Comparison of ENCODE assay signal across 42 mouse cellular contexts in genomic region chr10:19370146-19370545, GRCm38 (mm10). TPM values are rescaled to one million over a fixed set of nuclear protein-coding genes. Genes with fewer than 3 reads are reported as not detected.
"Had no signal": no experiment of that assay in that cellular context is flagged by ENCODE, and none has a peak within 500 bp of the region (broad histone marks: within the 10 kb centered on the region; RNA-seq: fewer than 3 reads in every experiment).

No protein-coding gene starts in this region.

- H3K27ac ChIP-seq: gastrocnemius, adult 2 months; heart, embryonic 10.5 days; hindbrain, embryonic 13.5 days; hindbrain, embryonic 15.5 days; hindbrain, postnatal 0 days; kidney, embryonic 15.5 days; kidney, postnatal 0 days; limb, embryonic 13.5 days; limb, embryonic 15.5 days; liver, embryonic 13.5 days; liver, embryonic 15.5 days had no signal

- H3K4me3 ChIP-seq: gastrocnemius, adult 2 months; heart, embryonic 10.5 days; heart, embryonic 12.5 days; hindbrain, embryonic 13.5 days; hindbrain, embryonic 15.5 days; kidney, embryonic 15.5 days; limb, embryonic 13.5 days; limb, embryonic 15.5 days; liver, embryonic 13.5 days; liver, embryonic 15.5 days had no signal

- ATAC-seq: hindbrain, postnatal 0 days; intestine, embryonic 16.5 days had no signal

- H3K4me1 ChIP-seq: kidney, embryonic 15.5 days; limb, embryonic 13.5 days; limb, embryonic 15.5 days; liver, embryonic 13.5 days; liver, embryonic 15.5 days had no signal

- H3K4me2 ChIP-seq: heart, embryonic 12.5 days; hindbrain, embryonic 13.5 days; hindbrain, embryonic 15.5 days; kidney, embryonic 15.5 days; limb, embryonic 13.5 days; limb, embryonic 15.5 days; liver, embryonic 13.5 days; liver, embryonic 15.5 days had no signal

- H3K36me3 ChIP-seq: heart, embryonic 10.5 days; heart, embryonic 12.5 days; hindbrain, embryonic 13.5 days; hindbrain, embryonic 15.5 days; kidney, embryonic 15.5 days; limb, embryonic 13.5 days; limb, embryonic 15.5 days; liver, embryonic 13.5 days; liver, embryonic 15.5 days had no signal

- DNase-seq: gastrocnemius, adult 2 months; gastrocnemius, postnatal 10 days; gastrocnemius, postnatal 25 days; heart, adult 18-20 months; heart, postnatal 10 days; heart, postnatal 36 days; kidney, adult 11 months; kidney, adult 2 months; kidney, adult 9 months; kidney, postnatal 14 days; kidney, postnatal 36 days; layer of hippocampus, adult 9-11 months; layer of hippocampus, postnatal 36 days; left cerebral cortex, postnatal 4 days; liver, embryonic 13.5 days had no signal

- H3K9ac ChIP-seq: heart, embryonic 12.5 days; hindbrain, embryonic 13.5 days; hindbrain, embryonic 15.5 days; kidney, embryonic 15.5 days; limb, embryonic 13.5 days; limb, embryonic 15.5 days; liver, embryonic 13.5 days; liver, embryonic 15.5 days had no signal

- H3K9me3 ChIP-seq: heart, embryonic 10.5 days; heart, embryonic 12.5 days; hindbrain, embryonic 13.5 days; hindbrain, embryonic 15.5 days; kidney, embryonic 15.5 days; limb, embryonic 13.5 days; limb, embryonic 15.5 days; liver, embryonic 13.5 days; liver, embryonic 15.5 days had no signal

RNA-seq across cellular contexts. Expression of gene Olig3, which starts 13.8 kb away (rescaled TPM):
- total RNA-seq: gastrocnemius, adult 2 months; gastrocnemius, postnatal 10 days; gastrocnemius, postnatal 25 days; heart, adult 18-20 months; heart, adult 8-10 months; heart, postnatal 10 days; heart, postnatal 36 days; hematopoietic stem cell, adult 5-6 weeks; hindbrain, postnatal 0 days; layer of hippocampus, adult 18-20 months; layer of hippocampus, adult 8-10 months; layer of hippocampus, postnatal 14 days; layer of hippocampus, postnatal 36 days; left cerebral cortex, adult 18-20 months; left cerebral cortex, adult 8-10 months; left cerebral cortex, postnatal 10 days; left cerebral cortex, postnatal 25 days; left cerebral cortex, postnatal 4 days; liver, adult 2 months had no signal
- polyA plus RNA-seq: gonadal fat pad, adult 2 months; heart, embryonic 10.5 days; heart, embryonic 14.5 days; heart, embryonic 16.5 days; intestine, embryonic 14.5 days; intestine, embryonic 16.5 days; kidney, adult 2 months; kidney, embryonic 15.5 days; kidney, postnatal 0 days; large intestine, adult 2 months; limb, embryonic 11.5 days; limb, embryonic 13.5 days; limb, embryonic 15.5 days; liver, adult 2 months; liver, embryonic 13.5 days; liver, embryonic 15.5 days had no signal
